ENCODE assay signal across 11 mouse cellular contexts in the genomic region with DNA sequence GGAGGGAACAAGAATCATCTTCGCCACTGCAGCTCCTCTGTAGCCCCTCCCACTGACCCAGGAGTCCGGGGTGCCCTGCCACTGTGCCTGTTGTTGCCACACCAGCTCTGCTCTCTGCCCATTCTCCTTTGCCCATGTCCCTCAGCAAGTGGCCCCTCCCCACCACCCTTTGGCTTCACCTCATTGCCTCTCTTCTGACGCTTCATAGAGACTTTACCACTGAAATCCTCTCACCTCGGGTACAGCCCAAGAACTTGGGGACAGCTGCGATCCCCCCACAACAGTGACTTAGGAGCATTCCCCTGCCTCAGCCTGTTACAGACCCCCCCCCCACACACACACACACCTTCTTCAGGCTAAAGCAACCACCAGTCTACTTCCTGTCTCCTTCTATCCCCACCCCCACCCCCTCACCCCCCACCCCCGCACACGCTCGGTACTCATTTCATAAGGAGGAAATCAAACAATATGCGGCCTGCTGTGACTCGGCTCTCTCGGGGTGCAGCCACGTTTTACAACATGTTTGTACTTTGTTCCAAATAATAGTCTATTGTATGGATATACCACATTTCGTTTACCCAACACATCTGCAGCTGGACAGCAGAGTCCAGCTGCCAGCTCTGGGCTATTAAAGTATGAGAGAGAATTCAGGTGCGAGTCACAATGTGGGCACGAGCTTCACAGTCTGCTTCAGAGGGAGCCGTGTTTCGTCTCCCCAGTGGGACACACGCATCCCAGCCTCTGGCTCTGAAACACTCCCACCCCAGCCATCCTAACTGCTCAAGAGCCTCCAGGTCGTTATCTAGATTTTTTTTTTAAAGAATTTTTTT. TPM values are rescaled to one million over a fixed set of nuclear protein-coding genes. Genes with fewer than 3 reads are reported as not detected.
A peak's percentile ranks its signal among the peaks of the same experiment; 100 is the strongest.
DNase-seq lines count a peak whose midpoint lies in the region; ATAC-seq and TF ChIP-seq lines count a peak whose summit lies in the region.
"Had no signal": no experiment of that assay in that cellular context is flagged by ENCODE, and none has a peak within 500 bp of the region (broad histone marks: within the 10 kb centered on the region; RNA-seq: fewer than 3 reads in every experiment).

No protein-coding gene starts in this region.

- no peak overlapping the region for H3K9ac ChIP-seq in hindbrain, embryonic 12.5 days
- H3K9ac ChIP-seq: forebrain, embryonic 13.5 days had no signal

- no peak for ATAC-seq in hindbrain, embryonic 12.5 days (ENCODE audit: low FRiP score)
- ATAC-seq: forebrain, embryonic 13.5 days had no signal

- 62% methylated on average over 19 of the region's 19 CpGs for WGBS in hindbrain, embryonic 10.5 days
- 47% methylated on average over 19 of the region's 19 CpGs for WGBS in hindbrain, embryonic 12.5 days
- 18% methylated on average over 19 of the region's 19 CpGs for WGBS in spleen, adult 2 months

- H3K36me3 ChIP-seq in hindbrain, embryonic 10.5 days: no peaks in the 10 kb centered on the region
- H3K36me3 ChIP-seq in hindbrain, embryonic 12.5 days: no peaks in the 10 kb centered on the region
- H3K36me3 ChIP-seq in spleen, adult 2 months (ENCODE audit: control insufficient read depth, insufficient read depth, low read length): no peaks in the 10 kb centered on the region

- peak overlapping the region; percentile 69 for H3K27ac ChIP-seq in hindbrain, embryonic 10.5 days
- no peak overlapping the region for H3K27ac ChIP-seq in hindbrain, embryonic 12.5 days
- peak overlapping the region; percentile 82 for H3K27ac ChIP-seq in spleen, adult 2 months (ENCODE audit: insufficient read depth, low read length)
- H3K27ac ChIP-seq: forebrain, embryonic 13.5 days; macrophage had no signal

- no peak overlapping the region for H3K4me3 ChIP-seq in hindbrain, embryonic 10.5 days
- H3K4me3 ChIP-seq in hindbrain, embryonic 12.5 days: no peak overlapping the region
- no peak overlapping the region; the same call in 1 of the 2 replicates for H3K4me3 ChIP-seq in spleen, adult 2 months (ENCODE audit: extremely low read depth, insufficient read depth, insufficient read length)
- H3K4me3 ChIP-seq: forebrain, embryonic 13.5 days had no signal

- no peak for TF ChIP-seq CTCF in spleen, adult 2 months (IDR thresholded peaks at IDR 0.05; ENCODE audit: extremely low read depth, insufficient read depth, insufficient read length, insufficient replicate concordance)

- H3K27me3 ChIP-seq in hindbrain, embryonic 10.5 days (ENCODE audit: insufficient read depth, poor library complexity, severe bottlenecking): 0 out of 2 replicates have a peak, but pooled peaks cover 4% of the 10 kb centered on the region
- peaks cover 9% of the 10 kb centered on the region for H3K27me3 ChIP-seq in hindbrain, embryonic 12.5 days
- H3K27me3 ChIP-seq in spleen, adult 2 months (ENCODE audit: control insufficient read depth, insufficient read depth, low read length): no peaks in the 10 kb centered on the region
- H3K27me3 ChIP-seq: forebrain, embryonic 13.5 days had no signal

- no peak for DNase-seq in hindbrain, embryonic 10.5 days (ENCODE audit: low spot score)
- peak; percentile 40 for DNase-seq in CD4-positive helper T cell, adult 2 months (ENCODE audit: low read depth, low spot score)
- DNase-seq in induced T-regulatory cell, adult 2 months (ENCODE audit: low read depth): peak; percentile 50
- DNase-seq in spleen, adult 2 months (ENCODE audit: low read depth in 1 of 2, low spot score in 2 of 2): peak in 1 of 2 experiments; percentile 33
- no peak for DNase-seq in left cerebral cortex, postnatal 10 days (ENCODE audit: extremely low spot score in 1 of 2, low spot score in 2 of 2)
- DNase-seq in embryo, embryonic 10 days (ENCODE audit: low spot score): no peak
- no peak for DNase-seq in urinary bladder, adult 2 months (ENCODE audit: low spot score)

- H3K4me1 ChIP-seq in hindbrain, embryonic 10.5 days (replicated peaks): peaks cover 57% of the 10 kb centered on the region
- H3K4me1 ChIP-seq in hindbrain, embryonic 12.5 days: peaks cover 48% of the 10 kb centered on the region
- H3K4me1 ChIP-seq in spleen, adult 2 months (ENCODE audit: control insufficient read depth, insufficient read depth, insufficient read length): peaks cover 58% of the 10 kb centered on the region; the same call in 1 of the 2 replicates

- intact Hi-C loops in left cerebral cortex, postnatal 10 days (cut with DNase I): no loop called here

- TF ChIP-seq POLR2A in spleen, adult 2 months (IDR thresholded peaks at IDR 0.05; ENCODE audit: low read depth, low read length): no peak

- H3K4me2 ChIP-seq in hindbrain, embryonic 12.5 days (replicated peaks): no peak overlapping the region
- H3K4me2 ChIP-seq: forebrain, embryonic 13.5 days had no signal

- no peaks in the 10 kb centered on the region for H3K9me3 ChIP-seq in hindbrain, embryonic 10.5 days
- H3K9me3 ChIP-seq in hindbrain, embryonic 12.5 days (replicated peaks): no peaks in the 10 kb centered on the region
- H3K9me3 ChIP-seq: forebrain, embryonic 13.5 days had no signal

RNA-seq across cellular contexts. Expression of a gene that starts 23.5 kb away (rescaled TPM):
- 7.5 and 10.5 TPM in 2 replicates for polyA plus RNA-seq in hindbrain, embryonic 10.5 days (2016; fragmentation: Nextera tagmentation; extraction: Ambion mirVana)
- polyA plus RNA-seq in hindbrain, embryonic 12.5 days (2016; fragmentation: Nextera tagmentation; extraction: Ambion mirVana): 17.2 and 17.5 TPM in 2 replicates
- 2.3 and 3.7 TPM in 2 replicates for polyA plus RNA-seq in spleen, adult 2 months (2012; rRNA removed)
- total RNA-seq in left cerebral cortex, postnatal 10 days (2021): 10 to 100 TPM; 58.4 to 58.7 TPM
- polyA plus RNA-seq in urinary bladder, adult 2 months (2012; rRNA removed): 15.8 and 20.7 TPM in 2 replicates
- total RNA-seq: MEL had no signal
- polyA plus RNA-seq: macrophage had no signal

Comparison
In these comparisons a context has a peak if more than half of its experiments do, and no peak if none do; other contexts are left out.
1. DNase-seq: peak in CD4-positive helper T cell, adult 2 months (single experiment) and induced T-regulatory cell, adult 2 months (single experiment); none in hindbrain, embryonic 10.5 days (single experiment), left cerebral cortex, postnatal 10 days (0 of 2), embryo, embryonic 10 days (single experiment) and urinary bladder, adult 2 months (single experiment).